Mouse (Mus musculus): ENCODE measurements at regions not wholly inside any gene's neighbourhood (a gene's known extent, or its start where the extent isn't known, plus 50 kb on each side); places are given as distances from the start of the nearest gene placed in this dataset.

DNA sequence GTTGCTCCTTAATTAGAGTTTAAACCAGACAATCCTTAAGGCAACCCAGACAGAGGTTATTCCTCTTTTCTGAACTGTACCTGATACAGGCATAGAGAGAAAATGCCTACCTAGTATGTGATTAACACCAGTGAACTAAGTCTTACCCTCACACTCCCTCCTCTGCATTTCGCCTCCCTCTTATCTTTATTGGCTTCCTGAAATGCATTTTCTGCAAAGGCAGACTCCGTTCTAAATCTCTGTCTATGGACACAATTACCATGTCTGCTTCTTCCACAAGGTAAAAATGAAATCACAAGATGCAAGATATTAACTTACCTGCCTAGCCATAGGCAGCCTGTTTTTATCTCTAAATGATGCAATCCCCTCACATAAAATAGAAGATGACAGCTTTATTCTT, 121.2 kb upstream of the Cpeb2 start:
- TF ChIP-seq MAFK (IDR thresholded peaks at IDR 0.05; ENCODE audit: insufficient read depth, low read depth, low read length): no peak
- Histone ChIP-seq H3K9ac (ENCODE audit: insufficient read depth, low read depth, low read length, poor library complexity, severe bottlenecking) (no peak overlapping the region), H3K9me3 (ENCODE audit: control insufficient read depth, insufficient read depth, low read depth, low read length) (no peaks in the 10 kb centered on the region), H3K36me3 (ENCODE audit: control insufficient read depth, insufficient read depth, low read length, poor library complexity, severe bottlenecking) (no peaks in the 10 kb centered on the region; the same call in 1 of the 2 replicates), H3K4me1 (ENCODE audit: control insufficient read depth in 2 of 2, insufficient read depth in 2 of 2, low read length in 2 of 2, poor library complexity in 1 of 2) (peaks cover 6 to 7% of the 10 kb centered on the region in 2 experiments; a peak in 2 of 4 replicates), H3K27ac (ENCODE audit: insufficient read depth, low read depth, low read length, poor library complexity, severe bottlenecking) (no peak overlapping the region), H3K4me3 (ENCODE audit: insufficient read depth in 1 of 2, low read depth in 1 of 2, low read length in 2 of 2, poor library complexity in 1 of 2, severe bottlenecking in 1 of 2) (no peak overlapping the region)
- in situ Hi-C loops (cut with MboI; ENCODE audit: low sequenced_read_pairs in 2 of 2, unreplicated experiment in 2 of 2): no loop called here
- DNase-seq (ENCODE audit: low read depth, low spot score): no peak

DNA sequence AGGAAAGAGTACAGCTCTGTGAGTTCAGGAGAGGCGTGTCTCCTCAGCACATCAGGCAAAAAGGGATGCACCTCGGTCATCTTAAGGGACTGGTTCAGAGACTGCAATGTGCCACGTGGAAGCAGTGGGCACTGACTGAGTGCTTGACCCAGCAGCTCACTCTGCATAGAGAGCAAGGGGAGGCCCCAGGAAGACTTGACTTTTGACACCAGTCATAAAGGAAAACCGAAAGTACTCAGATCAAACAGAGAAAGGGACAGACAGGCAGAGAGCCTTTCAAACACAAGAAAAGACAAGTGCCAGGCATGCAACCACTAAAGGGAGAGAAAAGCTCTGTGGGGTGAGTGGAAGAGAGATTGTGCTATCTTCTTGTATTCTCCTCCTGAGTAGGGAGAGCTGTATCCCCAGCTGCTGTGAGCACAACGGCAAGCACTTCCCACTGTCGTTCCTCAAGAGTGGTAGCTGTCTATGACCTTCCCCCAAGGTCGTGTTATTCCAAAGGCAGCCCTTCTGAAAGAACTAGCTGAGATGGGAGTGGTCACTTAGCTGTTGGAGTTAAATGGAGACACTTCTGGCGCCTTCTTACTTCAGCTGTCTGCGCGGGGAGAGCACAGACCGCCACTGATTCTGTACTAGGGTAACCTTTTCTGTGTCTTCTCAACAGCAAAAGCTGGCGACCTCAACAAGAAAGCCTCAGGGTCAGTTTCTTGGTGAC, 119.4 kb upstream of the Cpeb2 start:
- no peaks in the 10 kb centered on the region; the same call in 1 of the 2 replicates for H3K36me3 ChIP-seq (ENCODE audit: control insufficient read depth, insufficient read depth, low read length, poor library complexity, severe bottlenecking)
- H3K9me3 ChIP-seq (ENCODE audit: control insufficient read depth, insufficient read depth, low read depth, low read length): no peaks in the 10 kb centered on the region
- no peak for TF ChIP-seq MAFK (IDR thresholded peaks at IDR 0.05; ENCODE audit: insufficient read depth, low read depth, low read length)
- TF ChIP-seq ZNF384 (IDR thresholded peaks at IDR 0.05; ENCODE audit: low read depth, low read length): no peak
- TF ChIP-seq HCFC1 (IDR thresholded peaks at IDR 0.05; ENCODE audit: borderline replicate concordance, insufficient read depth, low read length): no peak
- no peak for TF ChIP-seq ZC3H11A (IDR thresholded peaks at IDR 0.05; ENCODE audit: borderline replicate concordance, low read depth, low read length)
- TF ChIP-seq CHD2 (IDR thresholded peaks at IDR 0.05; ENCODE audit: low read depth, low read length): no peak
- H3K9ac ChIP-seq (ENCODE audit: insufficient read depth, low read depth, low read length, poor library complexity, severe bottlenecking): no peak overlapping the region
- in situ Hi-C loops (cut with MboI; ENCODE audit: low sequenced_read_pairs in 2 of 2, unreplicated experiment in 2 of 2): no loop called here
- H3K4me1 ChIP-seq (ENCODE audit: control insufficient read depth in 2 of 2, insufficient read depth in 2 of 2, low read length in 2 of 2, poor library complexity in 1 of 2): peaks cover 6 to 7% of the 10 kb centered on the region in 2 experiments; a peak in 2 of 4 replicates
- H3K27ac ChIP-seq (ENCODE audit: insufficient read depth, low read depth, low read length, poor library complexity, severe bottlenecking): no peak overlapping the region
- H3K4me3 ChIP-seq (ENCODE audit: insufficient read depth in 1 of 2, low read depth in 1 of 2, low read length in 2 of 2, poor library complexity in 1 of 2, severe bottlenecking in 1 of 2): no peak overlapping the region
- DNase-seq (ENCODE audit: low read depth, low spot score): peak; percentile 53

DNA sequence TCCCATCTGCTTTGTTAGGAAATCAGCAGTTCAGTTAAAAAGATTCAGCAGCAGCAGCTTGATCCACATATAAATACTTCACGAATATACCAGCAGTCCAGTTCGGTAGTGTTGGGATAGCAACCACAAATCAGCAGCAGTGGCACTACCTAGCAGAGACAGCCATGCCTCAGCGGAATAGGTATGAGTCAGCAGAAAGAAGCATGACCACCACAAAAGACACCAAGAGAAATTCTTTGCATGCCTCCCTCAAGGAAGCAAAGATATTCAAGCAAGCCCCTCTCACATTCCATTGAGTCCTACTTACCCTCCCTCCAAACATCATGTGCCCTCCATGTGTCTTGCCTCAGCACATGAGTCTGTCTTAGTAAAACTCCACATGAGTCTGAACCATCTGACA, 117.5 kb upstream of the Cpeb2 start:
- DNase-seq (ENCODE audit: low read depth, low spot score): no peak
- Histone ChIP-seq H3K9me3 (ENCODE audit: control insufficient read depth, insufficient read depth, low read depth, low read length) (no peaks in the 10 kb centered on the region), H3K36me3 (ENCODE audit: control insufficient read depth, insufficient read depth, low read length, poor library complexity, severe bottlenecking) (no peaks in the 10 kb centered on the region; the same call in 1 of the 2 replicates), H3K27ac (ENCODE audit: insufficient read depth, low read depth, low read length, poor library complexity, severe bottlenecking) (no peak overlapping the region), H3K9ac (ENCODE audit: insufficient read depth, low read depth, low read length, poor library complexity, severe bottlenecking) (no peak overlapping the region), H3K4me1 (ENCODE audit: control insufficient read depth in 2 of 2, insufficient read depth in 2 of 2, low read length in 2 of 2, poor library complexity in 1 of 2) (peaks cover 4 to 6% of the 10 kb centered on the region in 2 experiments; a peak in 2 of 4 replicates), H3K4me3 (ENCODE audit: insufficient read depth in 1 of 2, low read depth in 1 of 2, low read length in 2 of 2, poor library complexity in 1 of 2, severe bottlenecking in 1 of 2) (no peak overlapping the region)
- TF ChIP-seq MAFK (IDR thresholded peaks at IDR 0.05; ENCODE audit: insufficient read depth, low read depth, low read length): peak; percentile 89
- TF ChIP-seq CHD2 (IDR thresholded peaks at IDR 0.05; ENCODE audit: low read depth, low read length): no peak
- in situ Hi-C loops (cut with MboI; ENCODE audit: low sequenced_read_pairs in 2 of 2, unreplicated experiment in 2 of 2): no loop called here

DNA sequence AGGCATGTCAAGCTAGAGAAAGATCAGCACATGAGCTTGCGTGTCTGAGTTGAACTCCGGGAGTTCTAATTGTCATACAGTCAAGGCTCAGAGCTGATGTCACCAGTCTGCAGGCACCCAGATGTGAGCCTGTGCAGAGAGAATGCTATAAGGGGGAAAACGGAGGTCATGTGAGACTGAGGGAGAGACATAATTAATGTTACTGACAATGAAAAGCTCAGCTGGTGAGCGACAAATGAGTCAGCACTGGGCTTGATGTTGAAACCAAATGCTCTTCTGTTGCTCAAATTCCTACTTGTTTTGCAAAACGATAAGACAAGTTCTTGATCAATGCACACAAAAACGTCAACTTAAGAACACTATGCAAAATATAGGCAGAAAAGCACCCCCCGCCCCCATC, 116.1 kb upstream of the Cpeb2 start:
- in situ Hi-C loops (cut with MboI; ENCODE audit: low sequenced_read_pairs in 2 of 2, unreplicated experiment in 2 of 2): no loop called here
- Histone ChIP-seq H3K9ac (ENCODE audit: insufficient read depth, low read depth, low read length, poor library complexity, severe bottlenecking) (no peak overlapping the region), H3K4me1 (ENCODE audit: control insufficient read depth in 2 of 2, insufficient read depth in 2 of 2, low read length in 2 of 2, poor library complexity in 1 of 2) (peaks cover 4 to 6% of the 10 kb centered on the region in 2 experiments; a peak in 2 of 4 replicates), H3K4me3 (ENCODE audit: insufficient read depth in 1 of 2, low read depth in 1 of 2, low read length in 2 of 2, poor library complexity in 1 of 2, severe bottlenecking in 1 of 2) (no peak overlapping the region), H3K36me3 (ENCODE audit: control insufficient read depth, insufficient read depth, low read length, poor library complexity, severe bottlenecking) (no peaks in the 10 kb centered on the region; the same call in 1 of the 2 replicates), H3K9me3 (ENCODE audit: control insufficient read depth, insufficient read depth, low read depth, low read length) (no peaks in the 10 kb centered on the region), H3K27ac (ENCODE audit: insufficient read depth, low read depth, low read length, poor library complexity, severe bottlenecking) (no peak overlapping the region)
- DNase-seq (ENCODE audit: low read depth, low spot score): no peak
- no peak for TF ChIP-seq ZC3H11A (IDR thresholded peaks at IDR 0.05; ENCODE audit: borderline replicate concordance, low read depth, low read length)
- no peak for TF ChIP-seq MAFK (IDR thresholded peaks at IDR 0.05; ENCODE audit: insufficient read depth, low read depth, low read length)

DNA sequence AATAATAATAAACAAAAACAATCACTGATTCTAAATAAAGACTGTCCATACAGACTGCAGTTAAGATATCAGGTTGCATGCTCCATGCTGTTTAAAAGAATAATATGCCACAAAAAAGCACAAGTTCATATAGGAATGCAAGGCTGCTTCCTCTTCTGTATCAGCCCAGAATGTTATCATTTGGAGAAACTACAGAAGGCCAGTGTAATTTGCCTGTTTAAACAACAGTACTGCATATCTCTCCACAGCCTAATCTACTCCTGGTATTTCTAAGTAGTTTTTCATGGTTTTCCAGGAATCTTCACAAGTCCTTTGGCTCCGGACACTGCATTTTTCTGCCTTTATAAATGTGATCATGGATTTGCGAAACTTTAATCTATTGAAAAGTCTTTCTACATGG, 111.9 kb upstream of the Cpeb2 start:
- Histone ChIP-seq H3K27ac (ENCODE audit: insufficient read depth, low read depth, low read length, poor library complexity, severe bottlenecking) (no peak overlapping the region), H3K4me3 (ENCODE audit: insufficient read depth in 1 of 2, low read depth in 1 of 2, low read length in 2 of 2, poor library complexity in 1 of 2, severe bottlenecking in 1 of 2) (no peak overlapping the region), H3K36me3 (ENCODE audit: control insufficient read depth, insufficient read depth, low read length, poor library complexity, severe bottlenecking) (no peaks in the 10 kb centered on the region), H3K9ac (ENCODE audit: insufficient read depth, low read depth, low read length, poor library complexity, severe bottlenecking) (no peak overlapping the region), H3K4me1 (ENCODE audit: control insufficient read depth in 2 of 2, insufficient read depth in 2 of 2, low read length in 2 of 2, poor library complexity in 1 of 2) (no peaks in the 10 kb centered on the region), H3K9me3 (ENCODE audit: control insufficient read depth, insufficient read depth, low read depth, low read length) (no peaks in the 10 kb centered on the region)
- DNase-seq (ENCODE audit: low read depth, low spot score): no peak
- in situ Hi-C loops (cut with MboI; ENCODE audit: low sequenced_read_pairs in 2 of 2, unreplicated experiment in 2 of 2): no loop called here
- no peak for TF ChIP-seq ZNF384 (IDR thresholded peaks at IDR 0.05; ENCODE audit: low read depth, low read length)
- TF ChIP-seq MAFK (IDR thresholded peaks at IDR 0.05; ENCODE audit: insufficient read depth, low read depth, low read length): no peak
- no peak for TF ChIP-seq CHD2 (IDR thresholded peaks at IDR 0.05; ENCODE audit: low read depth, low read length)
- no peak for TF ChIP-seq ZC3H11A (IDR thresholded peaks at IDR 0.05; ENCODE audit: borderline replicate concordance, low read depth, low read length)
- no peak for TF ChIP-seq HCFC1 (IDR thresholded peaks at IDR 0.05; ENCODE audit: borderline replicate concordance, insufficient read depth, low read length)

Measured in ES-E14 (cell line).